Mouse (Mus musculus): ENCODE measurements around the gene Ephx1.
A peak's percentile ranks its signal among the peaks of the same experiment; 100 is the strongest.

- no peak for TF ChIP-seq CTCF (IDR thresholded peaks at IDR 0.05; ENCODE audit: borderline replicate concordance, insufficient read depth, low read length)
- 0 out of 2 replicates have a peak, but pooled peaks have one; percentile 14 for TF ChIP-seq POLR2A (IDR thresholded peaks at IDR 0.05; ENCODE audit: low read depth, low read length)
Measured at GRCm38 (mm10) chr1:181014731-181015500, 5.8 kb downstream of the Ephx1 start.

All from embryonic fibroblast, embryonic 13.5 days (primary cell).